Mouse (Mus musculus) bone marrow, adult 2 months (tissue): ENCODE measurements around the gene B3galnt2.

Experiments
- CTCF ChIP-seq: fragments of 200-500 bp; IDR thresholded peaks from 2 replicates; pipeline ENCODE4 v1.5.1; 2011; ENCODE audit warnings: low read length, control low read depth; ENCODE audit not compliant: control insufficient read depth, insufficient read depth
- POLR2A ChIP-seq: fragments of 200-500 bp; IDR thresholded peaks from 2 replicates; pipeline ENCODE4 v1.6.1; 2011; ENCODE audit warnings: low read depth, mild to moderate bottlenecking, control low read depth, low read length, borderline replicate concordance; ENCODE audit not compliant: control insufficient read depth

- TF ChIP-seq CTCF: no peak
- TF ChIP-seq POLR2A: no peak
Observed at GRCm38 (mm10) chr13:14035875-14036630, 81.8 kb downstream of the B3galnt2 start.
